12 mouse cellular contexts compared by ENCODE assay signal in the genomic region with DNA sequence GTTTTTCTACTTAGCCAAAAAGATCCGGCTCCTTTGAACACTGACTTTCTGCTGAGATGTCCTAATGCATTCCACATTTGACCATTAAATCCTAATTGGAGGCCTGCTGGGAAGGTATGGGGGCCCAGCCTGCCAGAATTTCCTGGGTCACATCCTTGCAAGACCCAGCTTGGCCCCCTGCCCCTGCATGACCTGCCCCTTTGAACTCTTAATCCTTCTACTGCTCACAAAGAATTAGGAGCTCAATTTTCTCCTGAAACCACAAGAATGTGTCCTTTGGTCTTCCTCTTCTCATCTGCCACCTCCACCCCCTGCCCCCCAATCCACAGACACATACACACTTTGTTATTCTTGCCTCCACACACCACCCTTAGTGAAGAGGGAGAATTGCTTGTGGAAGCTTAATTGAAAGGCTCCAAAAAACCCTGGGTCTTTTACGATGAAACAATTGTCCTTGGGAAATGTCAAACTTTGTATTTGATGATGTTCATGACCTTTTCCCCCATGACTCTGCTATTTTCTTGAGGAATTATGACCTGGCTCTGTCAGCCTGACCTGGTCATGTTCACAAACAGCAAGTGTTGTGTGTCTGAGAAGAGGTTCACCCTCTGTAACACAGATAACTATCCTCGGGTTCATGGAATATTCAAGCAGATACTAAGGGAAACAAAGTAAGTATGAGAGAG.
DNase-seq lines count a peak whose midpoint lies in the region; ATAC-seq lines count a peak whose summit lies in the region.
"Had no signal": no experiment of that assay in that cellular context is flagged by ENCODE, and none has a peak within 500 bp of the region (broad histone marks: within the 10 kb centered on the region; RNA-seq: fewer than 3 reads in every experiment).

No protein-coding gene starts in this region.

- H3K9me3 ChIP-seq in kidney, embryonic 15.5 days (replicated peaks) = no peaks in the 10 kb centered on the region
- H3K9me3 ChIP-seq in embryonic facial prominence, embryonic 12.5 days = no peaks in the 10 kb centered on the region

- no peak for ATAC-seq in kidney, embryonic 15.5 days (replicated peaks; ENCODE audit: low FRiP score)
- ATAC-seq in embryonic facial prominence, embryonic 12.5 days (ENCODE audit: insufficient number of reproducible peaks, insufficient read depth, low FRiP score, low TSS enrichment) = peak; percentile 41; the same call in 1 of the 2 replicates
- ATAC-seq in erythroblast, adult 5-6 weeks (replicated peaks; ENCODE audit: low FRiP score, poor library complexity, severe bottlenecking) = no peak
- no peak for ATAC-seq in cerebellum, adult (ENCODE audit: insufficient number of reproducible peaks, low FRiP score, low TSS enrichment)
- ATAC-seq: intestine, postnatal 0 days had no signal

- no peak overlapping the region for H3K4me2 ChIP-seq in kidney, embryonic 15.5 days
- no peak overlapping the region for H3K4me2 ChIP-seq in embryonic facial prominence, embryonic 12.5 days (replicated peaks)

- H3K27ac ChIP-seq in kidney, embryonic 15.5 days = no peak overlapping the region
- H3K27ac ChIP-seq in embryonic facial prominence, embryonic 12.5 days = no peak overlapping the region
- H3K27ac ChIP-seq: heart, adult 2 months had no signal

- H3K27me3 ChIP-seq in kidney, embryonic 15.5 days = no peaks in the 10 kb centered on the region
- no peaks in the 10 kb centered on the region for H3K27me3 ChIP-seq in embryonic facial prominence, embryonic 12.5 days

- peak; percentile 14 for DNase-seq in kidney, postnatal 10 days
- peak; percentile 97 for DNase-seq in Muller cell, postnatal 12 days (ENCODE audit: inconsistent ontology term)
- DNase-seq in adrenal gland, postnatal 14 days = peak; percentile 23
- DNase-seq in layer of hippocampus, adult 9-11 months = no peak
- DNase-seq: heart, adult 2 months; heart, postnatal 4 days; lung, postnatal 36 days had no signal

- no peak overlapping the region for H3K4me3 ChIP-seq in kidney, embryonic 15.5 days (replicated peaks)
- H3K4me3 ChIP-seq in embryonic facial prominence, embryonic 12.5 days = no peak overlapping the region
- H3K4me3 ChIP-seq: heart, adult 2 months had no signal

- no peaks in the 10 kb centered on the region for H3K36me3 ChIP-seq in kidney, embryonic 15.5 days
- no peaks in the 10 kb centered on the region for H3K36me3 ChIP-seq in embryonic facial prominence, embryonic 12.5 days

- no peak overlapping the region for H3K9ac ChIP-seq in kidney, embryonic 15.5 days
- no peak overlapping the region for H3K9ac ChIP-seq in embryonic facial prominence, embryonic 12.5 days

- no peaks in the 10 kb centered on the region for H3K4me1 ChIP-seq in kidney, embryonic 15.5 days
- H3K4me1 ChIP-seq in embryonic facial prominence, embryonic 12.5 days = peaks cover 8% of the 10 kb centered on the region; the same call in 1 of the 2 replicates

- 24% methylated on average over 3 of the region's 3 CpGs for WGBS in kidney, embryonic 15.5 days
- 4% methylated on average over 3 of the region's 3 CpGs for whole genome bisulfite sequencing in embryonic facial prominence, embryonic 12.5 days
